Mouse (Mus musculus): ENCODE results near the gene Higd1a.

DNA sequence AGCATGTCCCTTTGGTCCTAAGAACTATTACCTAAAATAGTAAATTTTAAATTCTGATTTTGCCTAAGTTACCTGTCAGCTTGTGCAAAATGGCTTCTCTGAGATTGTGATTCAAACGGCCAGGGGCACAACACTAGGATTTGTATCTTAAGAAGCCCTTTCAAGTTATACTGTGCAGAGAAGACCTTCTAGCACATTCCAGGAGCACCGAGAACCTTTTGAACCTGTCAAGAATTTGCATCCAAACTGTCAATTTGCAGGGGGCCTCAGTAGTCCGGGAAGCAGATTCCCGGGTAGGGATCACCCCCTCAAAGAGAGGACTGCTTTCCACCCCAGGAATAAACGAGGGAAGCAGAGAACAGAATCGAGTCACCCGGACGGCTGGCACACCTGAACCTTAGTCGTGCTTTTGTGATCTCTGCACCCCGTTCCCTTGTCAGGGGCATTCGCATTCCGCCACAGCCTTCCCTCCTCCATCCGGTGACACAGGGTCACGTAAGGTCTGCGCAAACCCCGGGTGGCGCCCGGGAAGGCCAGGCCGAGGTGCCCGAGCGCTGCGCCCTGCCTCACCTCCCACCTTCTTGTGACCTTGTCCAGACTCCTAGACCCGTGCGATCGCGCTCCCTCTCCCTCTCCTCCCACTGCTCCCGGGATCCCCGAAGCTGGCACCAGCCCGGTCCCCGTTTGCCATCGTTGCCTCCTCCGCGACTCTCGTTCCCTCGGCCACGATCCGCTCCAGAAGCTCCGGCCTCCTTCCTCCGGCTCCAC lies 1.3 kb downstream of the Higd1a start:
- TF ChIP-seq CTCF (IDR thresholded peaks at IDR 0.05; ENCODE audit: low read depth, low read length) (no peak), POLR2A (IDR thresholded peaks at IDR 0.05; ENCODE audit: borderline replicate concordance, low read depth, low read length) (no peak)

All from bone marrow macrophage, adult 2 months (primary cell).